Mouse (Mus musculus): ENCODE results near the gene Cdk13.
A peak's percentile ranks its signal among the peaks of the same experiment; 100 is the strongest.

Cdk13 gene

DNA sequence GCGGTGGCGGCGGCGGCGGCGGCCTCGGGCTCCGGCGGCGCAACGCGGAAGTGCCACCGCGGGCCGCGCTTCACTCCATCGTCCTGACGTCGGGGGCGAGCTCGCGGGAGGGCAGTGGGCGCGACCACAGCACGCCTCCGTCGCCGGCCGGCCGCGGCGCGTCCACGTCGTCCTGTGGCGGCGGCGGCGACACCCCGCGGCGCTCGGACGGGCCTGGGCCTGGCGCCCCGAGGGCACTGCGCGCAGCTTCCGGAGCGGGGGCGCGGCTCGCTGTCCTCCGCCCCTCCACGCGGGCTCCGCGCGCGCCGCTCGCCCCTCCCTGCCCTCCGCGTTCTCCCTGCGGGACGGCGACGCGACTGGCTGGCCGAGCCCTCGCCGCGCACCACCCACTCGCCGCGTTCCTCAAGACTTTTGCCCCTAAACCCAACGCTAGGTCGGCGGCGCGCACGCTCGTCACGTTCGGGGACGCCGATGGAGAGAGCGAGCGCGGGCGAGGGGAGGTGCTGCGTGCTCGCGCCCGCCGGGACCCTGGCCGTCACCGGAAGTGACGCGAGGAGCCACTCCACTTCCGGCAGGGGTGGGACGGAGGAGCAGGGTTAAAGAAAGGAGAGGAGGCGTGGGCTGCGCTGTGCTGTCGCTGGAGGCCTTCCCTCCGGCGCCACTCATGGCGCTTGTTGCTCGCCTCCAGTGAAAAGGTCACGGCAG is at the start of gene Cdk13:
Gene Cdk13 (minus strand): TSS at position 189 of the 705 bp plus-strand sequence.
- peak; percentile 97 for DNase-seq (ENCODE audit: low spot score in 2 of 2)

DNA sequence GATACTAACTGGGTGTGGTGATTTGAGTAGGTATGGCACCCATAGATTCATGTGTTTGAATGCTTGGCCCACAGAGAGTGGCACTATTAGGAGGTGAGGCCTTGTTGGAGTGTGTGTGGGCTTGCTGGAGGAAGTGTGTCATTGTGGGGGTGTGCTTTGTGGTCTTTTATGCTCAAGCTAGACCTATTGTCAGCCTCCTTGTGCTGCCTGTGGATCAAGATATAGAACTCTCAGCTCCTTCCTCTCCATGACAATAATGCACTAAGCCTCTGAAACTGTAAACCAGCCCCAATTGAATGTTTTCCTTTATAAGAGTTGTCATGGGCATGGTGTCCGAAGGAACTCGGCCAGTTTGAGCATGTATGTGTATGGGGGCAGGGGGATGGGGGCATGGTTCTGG is 38.4 kb upstream of the Cdk13 start:
- DNase-seq (ENCODE audit: low spot score in 2 of 2) = no peak

DNA sequence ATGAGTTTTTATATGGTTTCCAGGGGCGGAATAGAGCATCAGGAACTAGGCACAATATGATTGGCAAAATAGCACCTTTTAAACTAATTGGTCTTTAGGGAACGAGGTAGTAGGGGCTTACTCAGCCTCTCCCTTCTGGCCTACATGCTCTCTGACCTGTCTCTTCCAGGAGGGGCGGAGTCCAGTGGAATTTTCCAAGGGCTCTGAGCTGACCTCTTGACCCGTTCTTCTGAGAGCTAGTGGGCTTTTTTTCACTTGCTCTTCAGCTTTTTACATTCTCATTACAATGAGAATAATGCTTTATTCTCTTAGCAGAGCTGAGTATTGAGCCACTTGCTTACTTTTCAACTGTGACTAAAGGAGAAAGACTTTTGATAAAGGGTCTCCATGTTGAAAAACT is 37.9 kb upstream of the Cdk13 start:
- no peak for DNase-seq (ENCODE audit: low spot score in 2 of 2)

DNA sequence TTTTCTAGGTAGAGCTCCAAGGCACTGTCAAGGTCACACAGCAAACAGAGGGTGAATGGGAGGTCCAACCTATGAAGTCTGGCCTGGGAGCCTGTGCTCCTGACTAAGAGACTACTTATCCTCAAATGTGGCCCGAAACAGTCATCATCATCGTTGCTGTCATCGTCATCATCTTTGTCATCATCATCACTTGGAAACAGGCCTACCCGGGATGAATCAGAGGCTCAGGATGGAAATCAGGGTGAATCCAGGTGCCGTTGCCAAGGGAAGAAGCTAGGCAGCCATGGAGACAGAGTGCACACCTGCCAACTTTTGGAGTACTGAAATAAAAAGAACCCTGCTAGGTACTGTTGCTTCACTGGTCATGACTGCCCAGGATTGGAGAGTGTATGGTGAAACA is 34.2 kb upstream of the Cdk13 start:
- peak in 1 of 2 experiments; percentile 40 for DNase-seq (ENCODE audit: low spot score in 2 of 2)

DNA sequence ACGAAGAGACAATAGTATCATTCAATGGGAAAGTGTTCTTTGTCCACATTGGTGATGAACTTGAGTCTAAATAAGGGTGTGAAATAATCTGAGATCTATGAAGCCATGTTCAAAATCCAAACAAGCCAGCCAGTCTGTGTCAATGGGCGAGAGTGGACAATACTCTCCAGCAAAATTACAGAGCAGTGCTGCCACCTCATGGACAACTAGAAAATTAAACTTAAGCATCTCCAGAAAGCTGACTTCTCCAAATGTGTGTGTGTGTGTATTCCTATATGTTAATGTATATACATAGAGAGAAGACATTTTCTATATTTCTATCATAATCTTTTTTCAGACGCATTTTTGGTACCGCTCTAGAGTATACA is 33.6 kb upstream of the Cdk13 start:
- no peak for DNase-seq (ENCODE audit: low spot score in 2 of 2)

DNA sequence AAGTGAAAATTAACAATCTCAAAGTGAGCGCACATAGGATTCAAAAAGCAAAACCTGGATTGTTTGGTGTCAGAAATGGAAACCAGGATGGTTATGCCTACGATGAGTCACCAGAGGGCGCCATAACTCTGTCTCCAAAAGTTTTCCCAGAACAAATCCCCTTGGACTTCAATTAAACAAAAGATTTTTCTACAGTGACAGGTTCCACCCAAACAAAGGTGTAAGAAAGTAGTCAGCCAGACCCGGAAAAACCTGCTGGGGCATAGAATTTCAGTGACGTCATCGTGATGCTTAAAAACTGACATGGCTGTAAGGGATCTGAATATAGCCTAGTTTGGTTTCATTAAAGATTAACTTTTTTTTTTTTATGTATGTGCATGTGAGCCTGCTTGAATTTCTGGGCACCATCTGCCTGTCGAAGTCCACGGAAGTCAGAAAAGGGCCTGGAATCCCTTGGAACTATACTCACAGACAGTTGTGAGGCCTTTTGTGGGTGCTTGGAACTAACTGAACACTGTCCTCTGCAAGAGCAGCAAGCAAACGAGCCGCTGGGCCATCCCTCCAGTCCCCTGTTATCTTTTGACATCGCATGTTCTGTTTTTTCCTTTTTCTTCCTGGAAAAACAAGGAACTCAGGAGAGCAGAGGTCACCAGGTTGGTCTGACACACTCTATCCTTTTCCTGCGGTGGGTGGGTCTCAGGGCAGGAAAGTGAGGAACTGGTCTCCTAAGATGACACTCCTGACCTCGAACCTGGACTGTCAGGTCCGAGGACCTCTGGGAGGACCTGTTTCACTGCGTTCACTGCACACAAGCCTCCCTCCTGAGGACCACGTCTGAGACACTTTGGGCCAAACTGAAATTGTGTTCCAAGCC is 33.0 kb upstream of the Cdk13 start:
- peak in 1 of 2 experiments; percentile 43 for DNase-seq (ENCODE audit: low spot score in 2 of 2)

DNA sequence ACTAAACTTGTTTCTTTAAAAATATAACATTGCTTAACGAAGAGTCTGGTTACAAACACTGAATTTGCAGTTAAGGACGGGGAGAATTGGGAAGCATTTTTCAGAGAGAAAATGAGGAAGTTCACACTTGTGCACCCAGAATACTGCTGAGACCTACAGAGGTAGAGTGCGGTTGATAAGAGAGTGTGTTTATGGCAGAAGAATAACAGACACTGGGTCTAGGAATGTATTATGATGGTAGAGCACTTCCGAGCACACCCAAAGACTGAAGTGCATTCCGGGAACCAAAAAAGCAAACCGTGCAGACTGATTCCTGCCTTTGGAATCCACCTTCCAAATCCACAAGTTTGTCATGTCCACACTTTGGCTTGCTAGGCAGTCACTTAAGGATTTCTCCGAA is 31.9 kb upstream of the Cdk13 start:
- DNase-seq (ENCODE audit: low spot score in 2 of 2) = no peak

DNA sequence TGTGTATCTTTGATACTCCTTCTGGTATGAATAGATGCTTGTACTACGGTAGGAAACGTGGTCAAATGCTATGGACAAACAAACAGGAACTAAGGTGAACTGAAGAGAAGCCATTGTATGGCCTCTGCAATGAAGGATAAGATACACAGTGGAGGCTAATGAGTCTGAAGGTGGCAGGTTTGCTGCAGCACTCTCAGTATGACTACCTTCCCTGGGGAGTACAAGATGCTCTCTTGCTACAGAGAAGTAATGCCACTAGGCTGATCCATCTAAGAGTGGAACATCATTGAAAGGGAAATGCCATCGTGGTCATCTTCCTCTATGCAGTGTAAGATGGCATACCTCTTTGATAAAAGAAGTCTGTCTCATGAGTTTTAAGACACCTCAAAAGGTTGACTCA is 28.0 kb upstream of the Cdk13 start:
- DNase-seq (ENCODE audit: low spot score in 2 of 2) = no peak

DNA sequence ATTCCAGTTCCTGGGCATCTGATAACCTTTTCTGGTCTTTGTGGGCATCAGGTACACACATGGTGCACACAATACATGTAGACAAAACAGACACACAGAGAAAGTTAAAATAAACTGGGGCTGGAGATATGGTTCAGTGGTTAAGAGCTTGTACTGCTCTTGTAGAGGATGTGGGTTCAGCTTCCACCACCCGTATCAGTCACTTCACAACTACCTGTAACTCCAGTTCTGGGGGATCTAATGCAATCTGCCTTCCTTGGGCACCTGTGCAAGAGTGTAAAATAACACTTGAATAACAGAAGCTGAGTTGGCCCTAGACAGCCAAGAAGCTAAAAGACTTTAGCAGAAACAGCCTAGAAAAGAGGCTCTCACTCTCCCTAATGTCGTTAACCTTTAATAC is 12.3 kb upstream of the Cdk13 start:
- DNase-seq (ENCODE audit: low spot score in 2 of 2) = no peak

DNA sequence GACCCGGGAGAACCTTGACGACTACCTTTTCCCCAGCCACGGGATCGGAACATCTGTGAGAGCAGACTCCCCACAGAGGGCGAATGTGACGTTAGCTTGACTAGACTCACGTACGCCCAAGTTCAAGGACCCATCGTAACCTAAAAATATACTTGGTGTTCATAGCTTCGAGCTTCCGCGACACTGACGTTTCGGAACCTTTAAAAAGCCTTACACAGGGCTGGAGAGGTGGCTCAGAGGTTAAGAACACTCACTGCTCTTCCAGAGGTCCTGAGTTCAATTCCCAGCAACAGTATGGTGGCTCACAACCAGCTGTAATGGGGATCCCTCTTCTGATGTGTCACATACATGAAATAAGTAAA is 698 bp upstream of the Cdk13 start:
- DNase-seq (ENCODE audit: low spot score in 2 of 2) = no peak

DNA sequence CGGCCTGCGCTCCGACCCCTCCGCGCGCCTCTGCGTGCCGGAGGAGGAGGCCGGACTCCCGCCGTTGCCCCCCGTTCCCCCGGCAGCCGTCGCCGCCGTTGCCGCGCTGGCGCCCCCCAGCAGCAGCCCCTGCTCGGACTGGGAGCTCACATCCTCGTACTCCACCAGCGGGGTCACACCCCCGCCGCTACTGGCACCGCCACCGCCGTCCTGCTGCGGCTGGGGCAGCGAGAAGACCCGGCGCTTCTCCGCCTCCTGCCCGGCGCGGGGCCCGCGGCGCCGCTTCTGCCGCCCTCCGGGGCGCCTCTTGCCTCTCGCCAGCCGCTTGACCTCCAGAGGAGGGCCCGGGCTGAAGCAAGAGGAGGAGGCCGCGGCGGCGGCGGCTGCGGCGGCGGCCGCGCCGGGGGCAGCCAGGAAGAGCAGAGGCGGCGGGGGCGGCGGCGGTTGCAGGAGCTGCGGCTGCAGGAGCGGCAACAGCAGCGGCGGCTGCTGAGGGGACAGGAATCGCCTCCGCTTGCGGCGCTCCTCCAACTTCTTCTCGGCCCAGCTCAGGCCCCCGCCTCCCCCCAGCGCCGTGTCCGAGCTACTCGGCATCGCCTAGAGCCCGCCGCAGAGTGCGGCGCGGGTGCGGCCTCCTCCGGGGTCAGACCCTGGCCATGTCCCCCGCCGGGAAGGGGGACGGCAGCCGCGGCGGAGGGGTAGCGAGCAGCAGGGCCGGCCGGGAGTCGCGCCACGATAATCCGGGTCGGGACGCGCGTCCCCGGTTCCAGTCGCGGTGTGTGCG is 647 bp downstream of the Cdk13 start:
- peak; percentile 22 to 31 for DNase-seq (ENCODE audit: low spot score in 2 of 2)

DNA sequence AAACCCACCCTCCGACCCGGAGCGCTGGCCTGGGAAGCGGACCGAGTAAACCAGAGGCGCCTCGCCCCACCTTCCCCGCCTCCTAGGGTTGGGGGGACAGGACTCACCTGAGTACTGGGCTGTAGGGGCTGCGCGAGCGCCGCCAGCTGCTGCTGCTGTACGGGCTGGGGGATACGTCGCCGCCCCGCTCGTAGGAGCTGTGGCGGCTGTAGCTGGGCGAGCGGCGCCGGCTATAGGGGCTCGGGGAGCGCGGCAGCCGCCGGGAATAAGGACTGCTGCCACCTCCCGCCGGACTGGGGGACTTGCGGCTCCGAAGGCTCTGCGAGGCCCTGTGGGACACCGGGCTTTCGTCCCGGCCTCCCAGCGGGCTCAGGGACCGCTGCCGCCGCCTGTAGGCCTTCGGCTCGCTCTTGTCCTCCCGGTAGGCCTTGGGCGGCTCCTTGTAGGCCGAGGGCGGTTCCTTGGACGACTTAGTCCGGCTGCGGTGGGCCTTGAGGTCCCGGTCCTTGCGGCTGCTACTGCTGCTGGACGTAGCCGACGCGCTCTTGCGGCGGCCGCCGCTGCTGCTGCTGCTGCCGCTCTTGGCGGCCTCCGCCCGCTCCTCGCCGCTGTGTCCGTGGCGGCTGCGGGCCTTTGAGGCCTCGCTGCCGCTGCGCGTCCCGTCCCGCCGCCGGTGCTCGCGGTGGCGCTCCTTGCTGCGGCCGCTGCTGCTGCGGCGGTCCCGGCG is 1.4 kb downstream of the Cdk13 start:
- DNase-seq (ENCODE audit: low spot score in 2 of 2) = peak; percentile 21 to 47

DNA sequence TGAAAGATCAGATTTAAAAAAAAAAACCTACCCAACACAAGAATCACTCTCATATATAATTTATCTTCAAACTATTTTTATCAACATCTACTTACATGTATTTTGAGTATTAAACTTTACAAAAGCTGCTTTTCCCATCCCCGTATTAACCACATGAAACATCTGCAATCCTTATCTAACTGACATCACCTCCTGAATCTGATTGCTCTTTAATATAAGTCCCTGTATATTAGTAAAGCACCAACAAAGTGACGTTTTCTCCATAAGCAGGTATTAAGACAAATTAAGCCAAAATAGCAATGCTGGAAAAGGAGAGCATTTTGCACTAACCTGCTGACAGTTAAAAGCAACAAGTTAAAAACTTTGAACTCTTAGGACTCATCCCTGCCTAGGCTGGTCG is 2.0 kb downstream of the Cdk13 start:
- no peak for DNase-seq (ENCODE audit: low spot score in 2 of 2)

DNA sequence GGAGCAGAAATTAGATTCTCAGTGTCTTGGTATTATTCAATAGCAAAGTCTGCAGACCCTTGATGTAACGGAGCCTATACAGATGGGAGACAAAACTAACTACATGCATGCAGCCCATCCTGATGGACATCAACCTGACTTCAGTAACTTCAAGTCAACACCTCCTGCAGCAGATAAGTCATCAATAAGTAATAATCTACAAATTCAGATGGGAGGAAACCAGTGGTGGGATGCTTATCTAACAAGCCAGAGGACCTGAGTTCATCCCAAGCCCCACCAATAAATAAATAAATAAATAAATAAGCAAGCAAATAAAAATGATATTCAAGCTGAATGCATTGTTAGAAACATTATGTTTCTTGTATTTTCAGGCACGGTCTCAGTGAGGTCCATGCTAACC is 5.2 kb downstream of the Cdk13 start:
- no peak for DNase-seq (ENCODE audit: low spot score in 2 of 2)

DNA sequence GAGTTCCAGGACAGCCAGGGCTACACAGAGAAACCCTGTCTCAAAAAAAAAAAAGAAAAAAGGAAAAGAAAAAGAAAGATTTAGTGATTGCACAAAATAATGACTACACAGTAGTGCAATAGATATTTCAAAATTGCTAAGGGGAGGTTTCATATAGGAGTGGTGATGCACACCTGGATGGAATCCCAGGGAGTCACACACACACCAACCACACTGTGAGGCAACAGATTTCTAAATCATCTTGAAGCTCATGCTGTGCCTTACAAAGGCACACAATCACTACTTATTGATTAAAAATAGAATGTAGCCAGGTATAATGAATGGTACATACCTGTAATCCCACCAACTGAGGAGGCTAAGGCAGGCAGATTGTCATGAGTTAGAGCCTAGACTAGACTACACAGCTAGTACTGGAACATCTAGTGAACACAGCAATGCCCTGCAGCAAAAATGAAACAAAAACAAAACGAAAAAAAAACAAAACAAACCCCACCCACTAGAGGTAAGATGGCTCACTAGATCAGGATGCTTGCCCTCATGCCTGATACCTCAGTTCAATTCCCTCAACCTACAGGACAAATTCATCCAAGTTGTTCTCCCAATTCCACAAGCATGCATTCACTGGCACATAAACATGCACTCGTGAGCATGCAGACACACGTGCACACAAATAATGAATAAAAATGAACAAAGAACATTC is 9.0 kb downstream of the Cdk13 start:
- no peak for DNase-seq (ENCODE audit: low spot score in 2 of 2)

DNA sequence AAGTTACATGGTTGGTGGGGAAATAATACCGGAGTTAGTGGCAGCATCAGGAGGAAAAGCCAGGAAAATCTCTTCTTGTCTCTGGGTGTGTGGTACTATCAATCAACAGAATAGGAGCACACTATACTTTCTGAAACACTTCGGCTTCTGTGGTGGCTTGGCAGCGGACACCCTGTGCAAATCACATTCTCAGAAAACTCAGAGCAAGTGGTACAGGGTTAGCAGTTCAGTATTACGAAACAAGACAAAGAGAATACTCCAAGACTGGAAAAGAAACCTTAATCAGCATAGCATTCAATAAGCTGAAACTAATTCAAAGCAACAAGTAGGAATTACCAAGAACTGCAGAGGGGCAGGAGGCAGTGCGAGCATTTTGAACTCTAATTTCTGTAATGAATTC is 21.3 kb downstream of the Cdk13 start:
- no peak for DNase-seq (ENCODE audit: low spot score in 2 of 2)

DNA sequence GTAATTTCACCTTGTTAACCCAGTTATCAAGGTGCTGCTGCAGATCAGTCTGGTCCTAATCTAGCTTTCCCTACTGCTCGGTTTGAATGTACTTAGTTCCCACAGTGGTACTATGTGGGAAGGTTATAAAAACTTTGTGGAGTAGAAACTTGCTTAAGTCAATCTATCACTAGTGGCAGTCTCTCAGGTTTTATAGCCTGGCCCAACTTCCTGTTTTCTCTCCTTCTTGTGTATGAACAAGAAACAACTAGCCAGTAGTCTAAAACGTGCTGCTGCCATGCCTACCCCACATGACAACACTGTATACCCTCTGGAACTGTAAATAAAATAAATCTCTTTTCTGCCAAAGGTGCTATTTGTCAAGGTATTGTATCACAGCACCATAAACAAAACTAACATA is 25.0 kb downstream of the Cdk13 start:
- no peak for DNase-seq (ENCODE audit: low spot score in 2 of 2)

DNA sequence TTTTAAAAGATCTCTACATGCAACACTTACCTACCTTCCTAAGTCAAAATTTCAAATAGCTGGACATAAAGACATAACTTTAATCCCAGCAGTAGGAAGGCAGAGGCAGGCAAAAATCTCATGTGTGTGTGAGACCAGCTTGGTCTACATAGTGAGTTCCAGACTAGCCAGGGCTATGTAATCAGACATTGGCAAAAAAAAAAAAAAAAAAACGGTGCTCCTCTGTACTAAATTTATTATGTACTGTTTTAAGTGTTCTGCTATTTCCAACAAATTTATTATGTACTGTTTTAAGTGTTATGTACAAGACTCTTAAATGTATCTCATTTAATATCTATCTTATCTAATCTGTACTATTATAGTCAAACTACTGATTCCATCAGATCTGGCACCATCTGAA is 28.6 kb downstream of the Cdk13 start:
- no peak for DNase-seq (ENCODE audit: low spot score in 2 of 2)

DNA sequence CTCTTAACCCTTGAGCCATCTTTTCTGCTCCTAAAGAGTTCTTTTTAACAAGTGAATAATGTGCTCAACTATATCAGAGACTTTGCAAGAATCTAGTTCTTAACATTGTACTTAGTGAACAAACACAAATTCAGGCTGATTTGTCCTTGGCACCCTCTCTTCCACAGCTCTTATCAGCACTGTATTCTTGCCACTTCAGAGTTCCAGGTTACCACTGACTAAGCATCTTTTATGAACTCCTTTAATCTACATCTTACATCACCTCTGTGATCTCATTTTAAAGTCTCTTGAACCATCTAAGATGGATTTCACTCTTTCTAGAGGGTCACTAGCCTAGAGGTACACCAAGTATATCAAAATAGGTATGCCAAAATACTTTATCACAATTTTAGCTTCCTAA is 29.5 kb downstream of the Cdk13 start:
- no peak for DNase-seq (ENCODE audit: low spot score in 2 of 2)

DNA sequence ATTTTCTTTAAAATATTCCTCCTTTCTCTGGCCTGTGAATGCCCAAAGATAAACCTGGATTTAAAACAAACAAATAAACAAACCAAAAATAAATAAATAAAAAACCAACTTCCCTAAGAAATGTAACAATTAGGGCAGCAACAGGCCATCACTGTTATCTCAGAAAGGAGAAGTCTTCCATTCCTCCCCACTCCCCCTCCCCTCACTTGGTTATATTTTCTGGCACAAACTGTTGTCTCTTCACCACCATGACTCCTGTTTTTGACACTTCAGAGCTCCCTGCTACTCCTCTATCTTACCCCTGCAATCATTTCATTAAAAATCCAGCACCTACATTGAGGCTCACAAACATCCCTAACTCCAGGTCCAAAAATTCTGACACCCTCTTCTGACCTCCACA is 31.8 kb downstream of the Cdk13 start:
- no peak for DNase-seq (ENCODE audit: low spot score in 2 of 2)

DNA sequence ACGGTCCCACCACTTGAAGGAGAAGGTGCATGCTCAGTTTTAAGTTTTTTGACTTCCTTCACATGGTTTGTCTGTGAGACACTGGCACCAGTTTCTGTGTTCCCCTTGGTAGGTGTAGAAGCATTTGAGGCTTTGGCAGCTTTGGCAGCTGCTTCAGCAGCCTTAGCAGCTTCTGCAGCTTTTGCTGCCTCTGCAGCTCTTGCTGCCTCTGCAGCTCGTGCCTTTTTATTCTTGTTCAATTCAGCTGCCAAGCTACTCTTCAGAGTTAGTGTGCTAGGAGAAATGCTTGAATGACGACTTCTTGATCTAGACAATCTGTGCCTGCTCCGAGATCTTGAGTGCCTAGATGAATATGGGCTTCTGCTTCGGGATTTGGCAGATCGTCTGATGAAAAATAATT is 32.3 kb downstream of the Cdk13 start:
- peak; percentile 12 to 16 for DNase-seq (ENCODE audit: low spot score in 2 of 2)

Measured in frontal cortex, postnatal 14 days (tissue).